Mouse (Mus musculus): ENCODE measurements at regions not wholly inside any gene's neighbourhood (a gene's known extent, or its start where the extent isn't known, plus 50 kb on each side); places are given as distances from the start of the nearest gene placed in this dataset.
A peak's percentile ranks its signal among the peaks of the same experiment; 100 is the strongest.

DNA sequence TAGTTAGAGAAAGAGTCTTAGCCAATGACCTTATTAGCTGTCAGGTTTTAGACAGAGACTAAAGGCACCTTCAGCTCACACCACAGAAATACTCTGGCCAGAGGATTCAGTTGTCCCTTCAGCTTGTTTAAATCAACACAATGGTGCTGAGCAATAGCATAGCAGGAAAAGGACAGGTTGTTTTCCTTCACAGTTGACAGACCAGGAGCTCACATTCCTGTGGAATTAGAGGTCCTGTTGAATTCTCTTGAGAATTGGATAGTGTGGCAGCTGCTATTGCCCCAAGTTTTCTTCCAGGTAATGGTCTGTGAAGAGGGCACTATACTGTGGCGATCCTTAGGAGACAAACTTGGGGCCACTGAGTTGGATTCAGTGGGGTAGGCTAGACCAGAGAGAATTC is 57.2 kb upstream of the Pglyrp3 start:
- peak; percentile 8 for DNase-seq (ENCODE audit: low read depth, low spot score)

- DNase-seq (ENCODE audit: low read depth, low spot score), result peak; percentile 82
Observed at GRCm38 (mm10) chr3:91958571-91958970, 55.8 kb upstream of the Pglyrp3 start.

DNA sequence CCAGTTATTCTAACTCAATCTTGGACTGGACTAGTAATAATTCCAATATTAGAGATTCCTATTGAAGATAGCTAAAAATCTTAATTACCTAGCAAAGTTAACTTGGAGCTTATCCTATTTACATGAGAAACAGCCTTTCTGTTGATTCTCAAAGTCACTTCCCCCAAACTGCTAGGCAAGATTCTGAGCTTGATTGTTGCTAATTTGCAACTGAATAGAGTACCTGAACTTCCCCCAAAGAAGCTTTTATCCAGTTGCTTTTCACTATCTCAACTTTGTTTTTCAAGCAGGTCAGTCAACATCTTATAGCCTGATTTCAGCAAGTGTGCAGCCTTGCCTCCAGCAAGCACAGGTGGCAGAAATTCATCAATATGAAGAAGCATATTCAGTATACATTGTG is 50.5 kb upstream of the Pglyrp3 start:
- DNase-seq (ENCODE audit: low read depth, low spot score), result peak; percentile 96

DNA sequence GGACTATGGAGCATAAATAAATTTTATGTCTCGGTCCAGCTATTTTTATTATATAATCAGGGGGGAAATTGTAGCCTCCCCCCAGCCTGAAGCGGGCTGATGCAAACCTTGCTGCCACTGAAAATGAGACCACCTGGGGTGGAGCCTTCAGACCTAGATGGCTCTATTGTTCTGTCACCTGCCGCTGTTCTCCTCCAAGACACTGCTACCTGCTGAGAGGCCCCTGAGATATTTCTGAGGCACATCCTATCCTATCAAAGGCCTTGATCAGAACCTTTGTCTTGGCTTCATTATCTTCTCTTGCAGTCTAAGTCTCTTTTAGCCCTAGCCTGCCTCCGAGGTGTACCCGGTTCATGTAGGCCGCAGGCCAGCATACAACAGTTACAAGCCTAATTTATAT is 49.8 kb upstream of the Pglyrp3 start:
- peak; percentile 95 for DNase-seq (ENCODE audit: low read depth, low spot score)

Data from R1 (cell line).